8 mouse cellular contexts compared by ENCODE assay signal in genomic region chr6:47175356-47176156, GRCm38 (mm10).
DNase-seq lines count a peak whose midpoint lies in the region; ATAC-seq and TF ChIP-seq lines count a peak whose summit lies in the region.
"Not testable (repeated sequence)": the region's sequence is repeated elsewhere in the genome, so short reads cannot be mapped to it uniquely, and the experiment has no call there.

No protein-coding gene starts in this region.

- peak overlapping the region; percentile 34; the same call in 1 of the 2 replicates for H3K9ac ChIP-seq in MEL (ENCODE audit: control insufficient read depth, low read depth, low read length, poor library complexity, severe bottlenecking)
- not testable (repeated sequence) for H3K9ac ChIP-seq in embryonic facial prominence, embryonic 14.5 days (ENCODE audit: low read depth, low read length); heart, embryonic 12.5 days; intestine, postnatal 0 days (ENCODE audit: low read depth, low read length); limb, embryonic 12.5 days (replicated peaks); neural tube, embryonic 15.5 days (replicated peaks)

- DNase-seq in MEL (ENCODE audit: low read depth, low spot score), result peak; percentile 36
- peak; percentile 29 to 38 for DNase-seq in cerebellum, adult 18-20 months
- peak; percentile 67 for DNase-seq in embryonic facial prominence, embryonic 14.5 days (ENCODE audit: low spot score)

- TF ChIP-seq RAD21 in MEL (IDR thresholded peaks at IDR 0.05; ENCODE audit: low read depth, low read length), result peak; percentile 50

- not testable (repeated sequence) for H3K27me3 ChIP-seq in MEL (ENCODE audit: control insufficient read depth in 1 of 2, insufficient read depth in 2 of 2, low read length in 2 of 2); embryonic facial prominence, embryonic 14.5 days (replicated peaks; ENCODE audit: control insufficient read depth, insufficient read depth, low read length); heart, embryonic 12.5 days (replicated peaks); intestine, postnatal 0 days (replicated peaks; ENCODE audit: control insufficient read depth, insufficient read depth, low read length); limb, embryonic 12.5 days; megakaryocyte, embryonic 14.5 days (replicated peaks); neural tube, embryonic 15.5 days (replicated peaks)

- peak; percentile 50; the same call in 1 of the 2 replicates for ATAC-seq in embryonic facial prominence, embryonic 14.5 days (ENCODE audit: low read depth)
- ATAC-seq in heart, embryonic 12.5 days (ENCODE audit: insufficient number of reproducible peaks, low FRiP score); intestine, postnatal 0 days: not testable (repeated sequence)
- ATAC-seq in limb, embryonic 12.5 days (ENCODE audit: insufficient number of reproducible peaks, insufficient read depth, low FRiP score, low TSS enrichment, low read depth), result peak; percentile 59; the same call in 1 of the 2 replicates
- ATAC-seq in neural tube, embryonic 15.5 days (ENCODE audit: low FRiP score), result peak; percentile 85

- not testable (repeated sequence) for TF ChIP-seq POLR2A in MEL (IDR thresholded peaks at IDR 0.05; ENCODE audit: control insufficient read depth in 1 of 2, insufficient read depth in 1 of 2, low read depth in 1 of 2, low read length in 2 of 2, poor library complexity in 1 of 2)

- H3K79me2 ChIP-seq in MEL (ENCODE audit: control insufficient read depth, insufficient read depth, low read length, poor library complexity), result not testable (repeated sequence)

- H3K4me2 ChIP-seq in embryonic facial prominence, embryonic 14.5 days (ENCODE audit: low read depth, low read length), result peak overlapping the region; percentile 28; the same call in 1 of the 2 replicates
- peak overlapping the region; percentile 49 for H3K4me2 ChIP-seq in heart, embryonic 12.5 days
- H3K4me2 ChIP-seq in intestine, postnatal 0 days (replicated peaks; ENCODE audit: low read depth), result peak overlapping the region; percentile 32; the same call in 1 of the 2 replicates
- H3K4me2 ChIP-seq in limb, embryonic 12.5 days, result peak overlapping the region; percentile 35
- peak overlapping the region; percentile 40 for H3K4me2 ChIP-seq in neural tube, embryonic 15.5 days

- peak; percentile 18 to 50 (median 19); a peak in 3 of 6 replicates for TF ChIP-seq CTCF in MEL (IDR thresholded peaks at IDR 0.05 in 2 of 3, conservative IDR thresholded peaks at IDR 0.05 in 1 of 3; ENCODE audit: control insufficient read depth in 1 of 3, insufficient read depth in 1 of 3, low read depth in 2 of 3, low read length in 3 of 3, poor library complexity in 1 of 3, severe bottlenecking in 1 of 3)
- TF ChIP-seq CTCF in intestine, postnatal 0 days (IDR thresholded peaks at IDR 0.05; ENCODE audit: low read depth), result peak; percentile 73

- not testable (repeated sequence) for H3K4me1 ChIP-seq in MEL (ENCODE audit: control insufficient read depth in 1 of 2, insufficient read depth in 2 of 2, low read length in 2 of 2); embryonic facial prominence, embryonic 14.5 days (ENCODE audit: control insufficient read depth, insufficient read depth, low read length); heart, embryonic 12.5 days (replicated peaks); intestine, postnatal 0 days (replicated peaks; ENCODE audit: control insufficient read depth, insufficient read depth, low read length); limb, embryonic 12.5 days (replicated peaks)
- H3K4me1 ChIP-seq in megakaryocyte, embryonic 14.5 days, result peaks cover 15% of the 10 kb centered on the region
- H3K4me1 ChIP-seq in neural tube, embryonic 15.5 days, result peaks cover 19% of the 10 kb centered on the region

- H3K27ac ChIP-seq in MEL (ENCODE audit: control insufficient read depth, low read depth, low read length); embryonic facial prominence, embryonic 14.5 days (replicated peaks; ENCODE audit: low read depth, low read length); heart, embryonic 12.5 days (ENCODE audit: poor library complexity, severe bottlenecking); intestine, postnatal 0 days (ENCODE audit: low read depth, low read length); limb, embryonic 12.5 days: not testable (repeated sequence)
- H3K27ac ChIP-seq in neural tube, embryonic 15.5 days (replicated peaks), result peak overlapping the region; percentile 67

- H3K4me3 ChIP-seq in MEL (ENCODE audit: control insufficient read depth in 1 of 2, insufficient read depth in 1 of 2, low read depth in 2 of 2, low read length in 2 of 2), result peak overlapping the region; percentile 46 to 59
- not testable (repeated sequence) for H3K4me3 ChIP-seq in embryonic facial prominence, embryonic 14.5 days (ENCODE audit: low read depth, low read length); heart, embryonic 12.5 days; intestine, postnatal 0 days (ENCODE audit: low read depth, low read length); limb, embryonic 12.5 days (replicated peaks)
- peak overlapping the region; percentile 14 for H3K4me3 ChIP-seq in megakaryocyte, embryonic 14.5 days (replicated peaks)
- peak overlapping the region; percentile 15; the same call in 1 of the 2 replicates for H3K4me3 ChIP-seq in neural tube, embryonic 15.5 days (replicated peaks)

- not testable (repeated sequence) for TF ChIP-seq EP300 in MEL (IDR thresholded peaks at IDR 0.05; ENCODE audit: low read depth in 1 of 2, low read length in 2 of 2)

- not testable (repeated sequence) for H3K36me3 ChIP-seq in MEL (ENCODE audit: control insufficient read depth in 1 of 2, insufficient read depth in 2 of 2, low read length in 2 of 2); embryonic facial prominence, embryonic 14.5 days (ENCODE audit: control insufficient read depth, insufficient read depth, low read length); heart, embryonic 12.5 days; intestine, postnatal 0 days (ENCODE audit: control insufficient read depth, insufficient read depth); limb, embryonic 12.5 days; megakaryocyte, embryonic 14.5 days (replicated peaks; ENCODE audit: low read length); neural tube, embryonic 15.5 days

- H3K9me3 ChIP-seq in MEL (replicated peaks; ENCODE audit: insufficient read depth, low read length); embryonic facial prominence, embryonic 14.5 days (ENCODE audit: control insufficient read depth, low read length); heart, embryonic 12.5 days (replicated peaks); intestine, postnatal 0 days (ENCODE audit: control insufficient read depth); limb, embryonic 12.5 days; megakaryocyte, embryonic 14.5 days; neural tube, embryonic 15.5 days (replicated peaks): not testable (repeated sequence)

- WGBS in embryonic facial prominence, embryonic 14.5 days, result 24% methylated on average over 10 of the region's 10 CpGs
- WGBS in heart, embryonic 12.5 days, result 28% methylated on average over 10 of the region's 10 CpGs
- WGBS in intestine, postnatal 0 days, result 22% methylated on average over 10 of the region's 10 CpGs
- 22% methylated on average over 10 of the region's 10 CpGs for WGBS in limb, embryonic 12.5 days
- WGBS in neural tube, embryonic 15.5 days, result 13% methylated on average over 10 of the region's 10 CpGs

TF ChIP-seq in MEL, 35 proteins besides CTCF, POLR2A, EP300 and RAD21:
- TF ChIP-seq ZC3H11A (IDR thresholded peaks at IDR 0.05; ENCODE audit: low read depth, low read length), result 0 out of 2 replicates have a peak, but pooled peaks have one; percentile 9
- peak; percentile 37 for TF ChIP-seq SMC3 (IDR thresholded peaks at IDR 0.05; ENCODE audit: low read depth, low read length)
